Mouse (Mus musculus): Measurements from ENCODE around the gene Prss30. TPM values are rescaled to one million over a fixed set of nuclear protein-coding genes. Genes with fewer than 3 reads are reported as not detected.
"Not testable (repeated sequence)": the region's sequence is repeated elsewhere in the genome, so short reads cannot be mapped to it uniquely, and the experiment has no call there.

Gene Prss30
- total and polyA plus RNA-seq, 2 experiments from 2014 or later, result 0.19 to 0.53 TPM

GRCm38 (mm10) chr17:23966658-23967401 lies 13.5 kb downstream of the Prss30 start:
- H3K27ac ChIP-seq (ENCODE audit: low read depth, low read length), result no peak overlapping the region
- H3K4me1 ChIP-seq (ENCODE audit: insufficient read depth), result no peaks in the 10 kb centered on the region
- TF ChIP-seq CTCF (IDR thresholded peaks at IDR 0.05; ENCODE audit: low read depth), result no peak
- H3K36me3 ChIP-seq (ENCODE audit: insufficient read depth), result no peaks in the 10 kb centered on the region
- H3K9ac ChIP-seq, result no peak overlapping the region
- no peak overlapping the region for H3K4me3 ChIP-seq (ENCODE audit: low read depth, low read length)
- 93% methylated on average over 10 of the region's 10 CpGs for WGBS
- H3K9me3 ChIP-seq (ENCODE audit: low read length), result no peaks in the 10 kb centered on the region
- ATAC-seq, result no peak
- no peak overlapping the region for H3K4me2 ChIP-seq (ENCODE audit: low read depth)
- no peak for DNase-seq
- H3K27me3 ChIP-seq (ENCODE audit: insufficient read depth, low read length), result no peaks in the 10 kb centered on the region

GRCm38 (mm10) chr17:23965805-23966425 lies 14.5 kb downstream of the Prss30 start:
- WGBS, result 31% methylated on average over 6 of the region's 6 CpGs

GRCm38 (mm10) chr17:23961573-23962122 lies 18.7 kb downstream of the Prss30 start:
- 30% methylated on average over 4 of the region's 4 CpGs for WGBS
- ATAC-seq, result no peak

More at GRCm38 (mm10) chr17:23965805-23966425, 14.5 kb downstream of the Prss30 start:
- Histone ChIP-seq H3K36me3 (ENCODE audit: insufficient read depth) (no peaks in the 10 kb centered on the region), H3K4me2 (ENCODE audit: low read depth) (no peak overlapping the region), H3K4me1 (ENCODE audit: insufficient read depth) (no peaks in the 10 kb centered on the region), H3K9ac (no peak overlapping the region), H3K4me3 (ENCODE audit: low read depth, low read length) (no peak overlapping the region), H3K27ac (ENCODE audit: low read depth, low read length) (no peak overlapping the region), H3K27me3 (ENCODE audit: insufficient read depth, low read length) (no peaks in the 10 kb centered on the region), H3K9me3 (ENCODE audit: low read length) (no peaks in the 10 kb centered on the region)
- DNase-seq (no peak), ATAC-seq (peak; percentile 55)
- no peak for TF ChIP-seq CTCF (IDR thresholded peaks at IDR 0.05; ENCODE audit: low read depth)

GRCm38 (mm10) chr17:23960084-23960738 lies 20.2 kb downstream of the Prss30 start:
- peak; percentile 98 for ATAC-seq
- H3K27ac ChIP-seq (ENCODE audit: low read depth, low read length), result no peak overlapping the region
- peak; percentile 89 for DNase-seq
- H3K4me3 ChIP-seq (ENCODE audit: low read depth, low read length), result no peak overlapping the region
- no peaks in the 10 kb centered on the region for H3K4me1 ChIP-seq (ENCODE audit: insufficient read depth)
- no peaks in the 10 kb centered on the region for H3K36me3 ChIP-seq (ENCODE audit: insufficient read depth)
- no peaks in the 10 kb centered on the region for H3K9me3 ChIP-seq (ENCODE audit: low read length)
- no peak overlapping the region for H3K9ac ChIP-seq
- no peaks in the 10 kb centered on the region for H3K27me3 ChIP-seq (ENCODE audit: insufficient read depth, low read length)
- TF ChIP-seq CTCF (IDR thresholded peaks at IDR 0.05; ENCODE audit: low read depth), result peak; percentile 99
- 38% methylated on average over 3 of the region's 3 CpGs for WGBS
- H3K4me2 ChIP-seq (ENCODE audit: low read depth), result no peak overlapping the region

More at GRCm38 (mm10) chr17:23961573-23962122, 18.7 kb downstream of the Prss30 start:
- H3K4me2 ChIP-seq (ENCODE audit: low read depth), result no peak overlapping the region
- no peak for DNase-seq
- H3K9me3 ChIP-seq (ENCODE audit: low read length), result no peaks in the 10 kb centered on the region
- H3K4me1 ChIP-seq (ENCODE audit: insufficient read depth), result no peaks in the 10 kb centered on the region
- H3K27me3 ChIP-seq (ENCODE audit: insufficient read depth, low read length), result no peaks in the 10 kb centered on the region
- H3K27ac ChIP-seq (ENCODE audit: low read depth, low read length), result no peak overlapping the region
- TF ChIP-seq CTCF (IDR thresholded peaks at IDR 0.05; ENCODE audit: low read depth), result no peak
- no peak overlapping the region for H3K9ac ChIP-seq
- H3K36me3 ChIP-seq (ENCODE audit: insufficient read depth), result no peaks in the 10 kb centered on the region
- H3K4me3 ChIP-seq (ENCODE audit: low read depth, low read length), result no peak overlapping the region

GRCm38 (mm10) chr17:23955174-23955573 lies 25.2 kb downstream of the Prss30 start, which contains the start of gene Sbpl:
Gene Sbpl (minus strand): TSS chr17:23955274.
- ATAC-seq, result no peak
- WGBS, result 78% methylated on average over 5 of the region's 5 CpGs

GRCm38 (mm10) chr17:23950828-23951227 lies 29.5 kb downstream of the Prss30 start:
- H3K27me3 ChIP-seq (ENCODE audit: insufficient read depth, low read length); H3K4me2 ChIP-seq (ENCODE audit: low read depth); H3K4me1 ChIP-seq (ENCODE audit: insufficient read depth); H3K36me3 ChIP-seq (ENCODE audit: insufficient read depth); H3K9me3 ChIP-seq (ENCODE audit: low read length); DNase-seq; H3K9ac ChIP-seq; ATAC-seq; H3K4me3 ChIP-seq (ENCODE audit: low read depth, low read length); H3K27ac ChIP-seq (ENCODE audit: low read depth, low read length): not testable (repeated sequence)
- 79% methylated on average over 4 of the region's 4 CpGs for whole genome bisulfite sequencing

More at GRCm38 (mm10) chr17:23955174-23955573, 25.2 kb downstream of the Prss30 start, which contains the start of gene Sbpl:
- Histone ChIP-seq H3K9me3 (ENCODE audit: low read length) (no peaks in the 10 kb centered on the region), H3K27me3 (ENCODE audit: insufficient read depth, low read length) (no peaks in the 10 kb centered on the region), H3K4me3 (ENCODE audit: low read depth, low read length) (no peak within 1 kb of the TSS), H3K9ac (no peak within 1 kb of the TSS), H3K4me2 (ENCODE audit: low read depth) (no peak within 1 kb of the TSS), H3K27ac (ENCODE audit: low read depth, low read length) (no peak within 1 kb of the TSS), H3K36me3 (ENCODE audit: insufficient read depth) (no peaks in the 10 kb centered on the region), H3K4me1 (ENCODE audit: insufficient read depth) (no peaks in the 10 kb centered on the region)
- no peak for DNase-seq
- TF ChIP-seq CTCF (IDR thresholded peaks at IDR 0.05; ENCODE audit: low read depth), result no peak
